Mouse (Mus musculus) neutrophil, adult 59 days (primary cell): ENCODE measurements around the gene 5430402E10Rik. TPM values are rescaled to one million over a fixed set of nuclear protein-coding genes. Genes with fewer than 3 reads are reported as not detected.

Experiments used
- total RNA-seq, 2 experiments: library from RNA; stranded (reverse); gene quantifications; 1 replicate in 1 of 2; 2 replicates in 1 of 2; pipeline ENCODE4 v1.2.4; 2023

5430402E10Rik gene
- total RNA-seq = not detected

DNA sequence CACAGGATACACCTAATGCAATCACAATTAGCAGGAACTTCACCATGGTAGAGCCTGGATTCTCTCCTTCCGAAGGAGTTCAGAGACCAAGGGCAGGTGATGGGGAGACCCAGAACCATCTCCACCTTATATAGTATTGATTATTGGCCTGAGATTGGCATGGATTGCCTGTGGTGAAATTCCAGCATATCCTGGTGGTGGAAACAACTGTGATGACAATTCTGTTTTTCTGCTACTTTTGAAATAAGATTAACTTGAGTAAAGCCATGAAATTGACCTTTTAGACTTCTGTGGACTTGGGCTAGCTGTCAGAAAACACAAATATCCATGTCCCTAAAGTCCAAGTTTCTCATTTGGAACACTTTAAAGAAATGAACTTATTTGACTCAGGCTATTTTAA, at the start of gene 5430402E10Rik:
TSS of gene 5430402E10Rik (minus strand) at position 101 of the 400 bp plus-strand sequence.

Other genes with a start within 250 kb of the 5430402E10Rik start
- 10 to 100 TPM; 23.8 to 30.9 TPM for gene Prkx, start 128.8 kb downstream of the 5430402E10Rik start, total RNA-seq
- not detected for gene Pbsn, start 71.4 kb downstream of the 5430402E10Rik start, total RNA-seq
- not detected for gene Gm14744, start 60.3 kb downstream of the 5430402E10Rik start, total RNA-seq
- gene Obp1a, start 166.3 kb upstream of the 5430402E10Rik start, total RNA-seq = not detected
- not detected for gene Gm5938, start 200.4 kb upstream of the 5430402E10Rik start, total RNA-seq